Mouse (Mus musculus) monocyte, adult 2 months (primary cell): ENCODE measurements around the gene Mrpl14.

ENCODE experiments used
- DNase-seq, 2 experiments: peaks; one replicate each; pipeline ENCODE4 v3.0.0; 2022; ENCODE audit warnings: low spot score in 2 of 2, low read depth in 1 of 2

The Mrpl14 gene

GRCm38 (mm10) chr17:45686093-45686619, at the start of gene Mrpl14:
Gene Mrpl14 (plus strand): TSS chr17:45686322.
- peak; percentile 68 to 76 for DNase-seq

- DNase-seq = no peak
Measured at GRCm38 (mm10) chr17:45638596-45639295, 47.4 kb upstream of the Mrpl14 start.

- no peak for DNase-seq
Measured at GRCm38 (mm10) chr17:45641981-45642380, 44.1 kb upstream of the Mrpl14 start.

- DNase-seq = peak in 1 of 2 experiments; percentile 54
Measured at GRCm38 (mm10) chr17:45642701-45643100, 43.4 kb upstream of the Mrpl14 start.

- DNase-seq = no peak
Measured at GRCm38 (mm10) chr17:45644185-45644584, 41.9 kb upstream of the Mrpl14 start.

GRCm38 (mm10) chr17:45653233-45653632, 32.9 kb upstream of the Mrpl14 start:
- no peak for DNase-seq

- DNase-seq = no peak
Measured at GRCm38 (mm10) chr17:45655820-45656219, 30.3 kb upstream of the Mrpl14 start.

GRCm38 (mm10) chr17:45659225-45659624, 26.9 kb upstream of the Mrpl14 start, which contains the start of gene Capn11:
Gene Capn11 (minus strand): TSS chr17:45659325.
- DNase-seq = no peak

GRCm38 (mm10) chr17:45663106-45663919, 22.8 kb upstream of the Mrpl14 start:
- DNase-seq = peak in 1 of 2 experiments; percentile 69

GRCm38 (mm10) chr17:45664608-45665007, 21.5 kb upstream of the Mrpl14 start:
- no peak for DNase-seq

GRCm38 (mm10) chr17:45666091-45666490, 20.0 kb upstream of the Mrpl14 start:
- DNase-seq = no peak

- DNase-seq = no peak
Measured at GRCm38 (mm10) chr17:45667481-45667880, 18.6 kb upstream of the Mrpl14 start.

- DNase-seq = no peak
Measured at GRCm38 (mm10) chr17:45667986-45668385, 18.1 kb upstream of the Mrpl14 start.

GRCm38 (mm10) chr17:45671821-45672220, 14.3 kb upstream of the Mrpl14 start:
- DNase-seq = no peak

GRCm38 (mm10) chr17:45672598-45672997, 13.5 kb upstream of the Mrpl14 start:
- no peak for DNase-seq

- peak in 1 of 2 experiments; percentile 34 for DNase-seq
Measured at GRCm38 (mm10) chr17:45678106-45678505, 8.0 kb upstream of the Mrpl14 start.

- DNase-seq = no peak
Measured at GRCm38 (mm10) chr17:45680391-45680980, 5.6 kb upstream of the Mrpl14 start.

GRCm38 (mm10) chr17:45681588-45681987, 4.5 kb upstream of the Mrpl14 start:
- DNase-seq = no peak

- DNase-seq = no peak
Measured at GRCm38 (mm10) chr17:45682843-45683242, 3.3 kb upstream of the Mrpl14 start.

GRCm38 (mm10) chr17:45684667-45685131, 1.4 kb upstream of the Mrpl14 start:
- no peak for DNase-seq
